Mouse (Mus musculus) ES-E14 (cell line): ENCODE data around the gene Ccr9.

Experiments
- CHD2 ChIP-seq: IDR thresholded peaks from 2 replicates; pipeline ENCODE4 v1.6.1; 2014; ENCODE audit warnings: mild to moderate bottlenecking, low read depth, low read length, inconsistent platforms
- HCFC1 ChIP-seq: IDR thresholded peaks from 2 replicates; pipeline ENCODE4 v1.6.1; 2012; ENCODE audit warnings: low read length, inconsistent platforms, borderline replicate concordance; ENCODE audit not compliant: insufficient read depth
- MAFK ChIP-seq: IDR thresholded peaks from 2 replicates; pipeline ENCODE4 v1.6.1; 2014; ENCODE audit warnings: mild to moderate bottlenecking, low read depth, low read length, inconsistent platforms; ENCODE audit not compliant: insufficient read depth
- ZC3H11A ChIP-seq: IDR thresholded peaks from 2 replicates; pipeline ENCODE4 v1.6.1; 2012; ENCODE audit warnings: low read depth, mild to moderate bottlenecking, inconsistent platforms, low read length, borderline replicate concordance

GRCm38 (mm10) chr9:123766996-123767395 is 88.8 kb downstream of the Ccr9 start:
- no peak for TF ChIP-seq HCFC1
- TF ChIP-seq ZC3H11A = no peak
- no peak for TF ChIP-seq MAFK
- TF ChIP-seq CHD2 = no peak
